Mouse (Mus musculus) limb, embryonic 11.5 days (tissue): ENCODE results near the gene Mdh2. TPM values are rescaled to one million over a fixed set of nuclear protein-coding genes. Genes with fewer than 3 reads are reported as not detected.

Source experiments
- ATAC-seq: fragments of 200-750 bp; cut with Nextera tagmentation; 2 replicates; pipeline ENCODE4 v1.8.0; 2017; ENCODE audit warnings: low read depth; ENCODE audit not compliant: insufficient number of reproducible peaks, low FRiP score, low TSS enrichment
- DNase-seq: peaks from one replicate; pipeline ENCODE4 v3.0.0-alpha.2; 2015; ENCODE audit warnings: low spot score
- H3K27ac ChIP-seq: fragments of 300-500 bp; sonication (generic); replicated peaks from 2 replicates; pipeline ENCODE4 v1.5.1; 2014; ENCODE audit warnings: low read depth, mild to moderate bottlenecking, low read length
- H3K27me3 ChIP-seq: fragments of 300-500 bp; sonication (generic); 2 replicates; pipeline ENCODE4 v1.6.1; 2014; ENCODE audit warnings: mild to moderate bottlenecking, low read length, mixed read lengths; ENCODE audit not compliant: control insufficient read depth, insufficient read depth
- H3K36me3 ChIP-seq: fragments of 300-500 bp; sonication (generic); 2 replicates; pipeline ENCODE4 v1.6.1; 2014; ENCODE audit warnings: mild to moderate bottlenecking, low read length, moderate library complexity, mixed read lengths; ENCODE audit not compliant: control insufficient read depth, insufficient read depth
- H3K4me1 ChIP-seq: fragments of 300-500 bp; sonication (generic); 2 replicates; pipeline ENCODE4 v1.6.1; 2014; ENCODE audit warnings: low read length, mixed read lengths; ENCODE audit not compliant: control insufficient read depth, insufficient read depth
- H3K4me2 ChIP-seq: fragments of 300-500 bp; sonication (generic); 2 replicates; pipeline ENCODE4 v1.6.1; 2014; ENCODE audit warnings: low read depth, mild to moderate bottlenecking, moderate library complexity; ENCODE audit not compliant: severe bottlenecking
- H3K4me3 ChIP-seq: fragments of 300-500 bp; sonication (generic); 2 replicates; pipeline ENCODE4 v1.5.1; 2014; ENCODE audit warnings: low read depth, low read length
- H3K9ac ChIP-seq: fragments of 300-500 bp; sonication (generic); 2 replicates; pipeline ENCODE4 v1.6.1; 2014; ENCODE audit warnings: mild to moderate bottlenecking, low read length
- H3K9me3 ChIP-seq: fragments of 300-500 bp; sonication (generic); 2 replicates; pipeline ENCODE4 v1.6.1; 2016; ENCODE audit warnings: low read length; ENCODE audit not compliant: control insufficient read depth
- WGBS: fragments of 180-500 bp; shearing (Covaris S2); extraction: QIAGEN DNeasy Blood & Tissue Kit; methylation state at CpG from one replicate; pipeline ENCODE4 v1.1.7; 2014; 5-methylcytosine and 5-hydroxymethylcytosine counted together
- polyA plus RNA-seq: library from polyadenylated mRNA; unstranded; fragments of >200 nt; fragmentation: Nextera tagmentation; extraction: Ambion mirVana; gene quantifications from 2 replicates; pipeline ENCODE4 v1.2.1, GENCODE M21; 2014

Mdh2 gene
- polyA plus RNA-seq, 1 experiment from 2014 or later = 569 TPM

GRCm38 (mm10) chr5:135806555-135807262 is 28.4 kb downstream of the Mdh2 start, which contains the start of gene Srrm3:
Srrm3 (plus strand) TSS chr5:135806890.
- Histone ChIP-seq H3K4me3 (no peak within 1 kb of the TSS), H3K9ac (no peak within 1 kb of the TSS)
- 4% methylated on average over 29 of the region's 29 CpGs for WGBS

GRCm38 (mm10) chr5:135807263-135807637 is 29.0 kb downstream of the Mdh2 start:
- no peaks in the 10 kb centered on the region for H3K4me1 ChIP-seq
- no peaks in the 10 kb centered on the region for H3K9me3 ChIP-seq
- 42% methylated on average over 3 of the region's 3 CpGs for WGBS
- DNase-seq (no peak), ATAC-seq (no peak)
- H3K4me3 ChIP-seq = no peak overlapping the region
- H3K9ac ChIP-seq = no peak overlapping the region
- H3K27ac ChIP-seq = no peak overlapping the region
- H3K27me3 ChIP-seq = no peaks in the 10 kb centered on the region
- H3K4me2 ChIP-seq = no peak overlapping the region
- no peaks in the 10 kb centered on the region for H3K36me3 ChIP-seq

More at GRCm38 (mm10) chr5:135806555-135807262, 28.4 kb downstream of the Mdh2 start, which contains the start of gene Srrm3:
- H3K9me3 ChIP-seq = no peaks in the 10 kb centered on the region
- H3K4me1 ChIP-seq = 0 out of 2 replicates have a peak, but pooled peaks cover under 1% of the 10 kb centered on the region
- ATAC-seq (no peak), DNase-seq (peak; percentile 96)
- H3K27ac ChIP-seq = no peak within 1 kb of the TSS
- no peaks in the 10 kb centered on the region for H3K27me3 ChIP-seq
- no peak within 1 kb of the TSS for H3K4me2 ChIP-seq
- H3K36me3 ChIP-seq = no peaks in the 10 kb centered on the region

GRCm38 (mm10) chr5:135812991-135813390 is 34.7 kb downstream of the Mdh2 start:
- ATAC-seq (no peak), DNase-seq (no peak)
- Histone ChIP-seq H3K4me1 (no peaks in the 10 kb centered on the region), H3K9me3 (no peaks in the 10 kb centered on the region), H3K27ac (no peak overlapping the region), H3K4me2 (no peak overlapping the region), H3K27me3 (no peaks in the 10 kb centered on the region), H3K36me3 (no peaks in the 10 kb centered on the region), H3K4me3 (no peak overlapping the region), H3K9ac (no peak overlapping the region)
- WGBS = 75% methylated on average over 5 of the region's 5 CpGs

- Histone ChIP-seq H3K9ac (no peak overlapping the region), H3K27me3 (peaks cover 3% of the 10 kb centered on the region; the same call in 1 of the 2 replicates)
- ATAC-seq = no peak
Measured at GRCm38 (mm10) chr5:135818491-135818890, 40.2 kb downstream of the Mdh2 start.

GRCm38 (mm10) chr5:135822316-135822944 is 44.1 kb downstream of the Mdh2 start:
- no peaks in the 10 kb centered on the region for H3K36me3 ChIP-seq
- H3K4me3 ChIP-seq = no peak overlapping the region
- no peak for ATAC-seq
- no peak overlapping the region for H3K4me2 ChIP-seq
- peak; percentile 54 for DNase-seq
- H3K4me1 ChIP-seq = no peaks in the 10 kb centered on the region; the same call in 1 of the 2 replicates
- 23% methylated on average over 7 of the region's 7 CpGs for WGBS
- no peak overlapping the region for H3K9ac ChIP-seq
- H3K27ac ChIP-seq = no peak overlapping the region
- peaks cover 3% of the 10 kb centered on the region; the same call in 1 of the 2 replicates for H3K27me3 ChIP-seq
- no peaks in the 10 kb centered on the region for H3K9me3 ChIP-seq

More at GRCm38 (mm10) chr5:135818491-135818890, 40.2 kb downstream of the Mdh2 start:
- no peaks in the 10 kb centered on the region; the same call in 1 of the 2 replicates for H3K4me1 ChIP-seq
- no peak overlapping the region for H3K4me3 ChIP-seq
- H3K36me3 ChIP-seq = no peaks in the 10 kb centered on the region
- no peak for DNase-seq
- H3K4me2 ChIP-seq = no peak overlapping the region
- no peaks in the 10 kb centered on the region for H3K9me3 ChIP-seq
- WGBS = 40% methylated on average over 7 of the region's 7 CpGs
- no peak overlapping the region for H3K27ac ChIP-seq

GRCm38 (mm10) chr5:135824517-135824916 is 46.2 kb downstream of the Mdh2 start:
- WGBS = 47% methylated on average over 3 of the region's 3 CpGs
- Histone ChIP-seq H3K27ac (no peak overlapping the region), H3K27me3 (no peaks in the 10 kb centered on the region), H3K4me1 (no peaks in the 10 kb centered on the region; the same call in 1 of the 2 replicates), H3K4me2 (no peak overlapping the region), H3K9ac (no peak overlapping the region), H3K9me3 (no peaks in the 10 kb centered on the region), H3K36me3 (no peaks in the 10 kb centered on the region), H3K4me3 (no peak overlapping the region)
- no peak for DNase-seq
- ATAC-seq = no peak

- no peak overlapping the region for H3K27ac ChIP-seq
- 47% methylated on average over 6 of the region's 6 CpGs for WGBS
Measured at GRCm38 (mm10) chr5:135826225-135826624, 47.9 kb downstream of the Mdh2 start.

GRCm38 (mm10) chr5:135829381-135829780 is 51.1 kb downstream of the Mdh2 start:
- Histone ChIP-seq H3K4me1 (no peaks in the 10 kb centered on the region), H3K27ac (no peak overlapping the region), H3K9ac (no peak overlapping the region), H3K4me3 (no peak overlapping the region), H3K4me2 (no peak overlapping the region), H3K9me3 (no peaks in the 10 kb centered on the region), H3K36me3 (no peaks in the 10 kb centered on the region), H3K27me3 (no peaks in the 10 kb centered on the region)
- WGBS = 85% methylated on average over 8 of the region's 8 CpGs
- DNase-seq (no peak), ATAC-seq (no peak)

More at GRCm38 (mm10) chr5:135826225-135826624, 47.9 kb downstream of the Mdh2 start:
- Histone ChIP-seq H3K9me3 (no peaks in the 10 kb centered on the region), H3K4me1 (no peaks in the 10 kb centered on the region; the same call in 1 of the 2 replicates), H3K4me2 (no peak overlapping the region), H3K27me3 (no peaks in the 10 kb centered on the region), H3K9ac (no peak overlapping the region), H3K36me3 (no peaks in the 10 kb centered on the region), H3K4me3 (no peak overlapping the region)
- no peak for ATAC-seq
- DNase-seq = no peak
